Mouse (Mus musculus) forebrain, postnatal 0 days (tissue): ENCODE results near the gene Asb6. TPM values are rescaled to one million over a fixed set of nuclear protein-coding genes. Genes with fewer than 3 reads are reported as not detected.

Source experiments
- ATAC-seq: fragments of 200-750 bp; cut with Nextera tagmentation; 2 replicates; pipeline ENCODE4 v1.8.0; 2017; ENCODE audit warnings: mild to moderate bottlenecking, moderate library complexity
- DNase-seq: peaks from one replicate; pipeline ENCODE4 v3.0.0-alpha.2; 2015
- H3K27ac ChIP-seq: fragments of 300-500 bp; sonication (generic); 2 replicates; pipeline ENCODE4 v1.5.1; 2014; ENCODE audit warnings: low read depth, mild to moderate bottlenecking, antibody characterized with exemption, low read length, moderate library complexity, mixed read lengths
- H3K27me3 ChIP-seq: fragments of 300-500 bp; sonication (generic); 2 replicates; pipeline ENCODE4 v1.6.1; 2014; ENCODE audit warnings: mild to moderate bottlenecking, low read length, mixed read lengths; ENCODE audit not compliant: insufficient read depth
- H3K36me3 ChIP-seq: fragments of 300-500 bp; sonication (generic); 2 replicates; pipeline ENCODE4 v1.6.1; 2014; ENCODE audit warnings: mild to moderate bottlenecking, moderate library complexity; ENCODE audit not compliant: insufficient read depth
- H3K4me1 ChIP-seq: fragments of 300-500 bp; sonication (generic); 2 replicates; pipeline ENCODE4 v1.6.1; 2014; ENCODE audit warnings: antibody characterized with exemption; ENCODE audit not compliant: insufficient read depth
- H3K4me2 ChIP-seq: fragments of 300-500 bp; sonication (generic); 2 replicates; pipeline ENCODE4 v1.6.1; 2014; ENCODE audit warnings: low read depth, mild to moderate bottlenecking, moderate library complexity
- H3K4me3 ChIP-seq: fragments of 300-500 bp; sonication (generic); 2 replicates; pipeline ENCODE4 v1.5.1; 2014; ENCODE audit warnings: low read depth, low read length, mixed read lengths
- H3K9ac ChIP-seq: fragments of 300-500 bp; sonication (generic); 2 replicates; pipeline ENCODE4 v1.6.1; 2014; ENCODE audit warnings: mild to moderate bottlenecking
- H3K9me3 ChIP-seq: fragments of 300-500 bp; sonication (generic); 2 replicates; pipeline ENCODE4 v1.6.1; 2016; ENCODE audit warnings: low read length
- CTCF ChIP-seq: sonication (generic); IDR thresholded peaks from 2 replicates; pipeline ENCODE4 v1.5.1; 2016; ENCODE audit warnings: antibody characterized with exemption, control low read depth, low read depth
- WGBS: fragments of 180-500 bp; shearing (Covaris S2); extraction: QIAGEN DNeasy Blood & Tissue Kit; methylation state at CpG from one replicate; pipeline ENCODE4 v1.1.7; 2014; 5-methylcytosine and 5-hydroxymethylcytosine counted together
- polyA plus RNA-seq: library from polyadenylated mRNA; unstranded; fragments of >200 nt; fragmentation: Nextera tagmentation; extraction: Ambion mirVana; gene quantifications from 2 replicates; pipeline ENCODE4 v1.2.1, GENCODE M21; 2015
- total RNA-seq: library from RNA; depleted of rRNA; stranded (reverse); fragments of >200 nt; gene quantifications from 2 replicates; pipeline ENCODE4 v1.2.3, GENCODE M21; 2014

The Asb6 gene
- total and polyA plus RNA-seq, 2 experiments from 2014 or later, result 32.7 to 36.0 TPM

GRCm38 (mm10) chr2:30822460-30822859, 7.7 kb downstream of the Asb6 start:
- WGBS, result 93% methylated on average over 8 of the region's 8 CpGs

GRCm38 (mm10) chr2:30821073-30821472, 9.1 kb downstream of the Asb6 start:
- WGBS, result 93% methylated on average over 3 of the region's 3 CpGs
- no peak overlapping the region for H3K4me2 ChIP-seq
- no peak for DNase-seq
- H3K9ac ChIP-seq, result no peak overlapping the region
- H3K4me3 ChIP-seq, result no peak overlapping the region
- TF ChIP-seq CTCF, result peak; percentile 52
- H3K9me3 ChIP-seq, result no peaks in the 10 kb centered on the region
- ATAC-seq, result no peak
- H3K27me3 ChIP-seq, result no peaks in the 10 kb centered on the region
- no peak overlapping the region for H3K27ac ChIP-seq
- peaks cover 63% of the 10 kb centered on the region for H3K36me3 ChIP-seq
- no peaks in the 10 kb centered on the region for H3K4me1 ChIP-seq

More at GRCm38 (mm10) chr2:30822460-30822859, 7.7 kb downstream of the Asb6 start:
- no peak overlapping the region for H3K4me2 ChIP-seq
- no peak for DNase-seq
- 0 out of 2 replicates have a peak, but pooled peaks cover 6% of the 10 kb centered on the region for H3K4me1 ChIP-seq
- no peak overlapping the region for H3K9ac ChIP-seq
- no peaks in the 10 kb centered on the region for H3K9me3 ChIP-seq
- H3K36me3 ChIP-seq, result peaks cover 56% of the 10 kb centered on the region
- TF ChIP-seq CTCF, result no peak
- no peaks in the 10 kb centered on the region for H3K27me3 ChIP-seq
- no peak for ATAC-seq
- no peak overlapping the region for H3K4me3 ChIP-seq
- H3K27ac ChIP-seq, result no peak overlapping the region

GRCm38 (mm10) chr2:30819873-30820272, 10.3 kb downstream of the Asb6 start:
- Histone ChIP-seq H3K4me3 (no peak overlapping the region), H3K27me3 (no peaks in the 10 kb centered on the region), H3K9ac (no peak overlapping the region), H3K4me1 (no peaks in the 10 kb centered on the region), H3K27ac (no peak overlapping the region), H3K4me2 (no peak overlapping the region), H3K36me3 (peaks cover 70% of the 10 kb centered on the region), H3K9me3 (no peaks in the 10 kb centered on the region)
- no peak for DNase-seq
- no peak for ATAC-seq
- 88% methylated on average over 5 of the region's 5 CpGs for WGBS
- TF ChIP-seq CTCF, result no peak

GRCm38 (mm10) chr2:30816383-30816782, 13.8 kb downstream of the Asb6 start:
- Histone ChIP-seq H3K36me3 (peaks cover 52% of the 10 kb centered on the region), H3K27me3 (no peaks in the 10 kb centered on the region), H3K27ac (no peak overlapping the region), H3K9me3 (no peaks in the 10 kb centered on the region), H3K9ac (no peak overlapping the region), H3K4me1 (no peaks in the 10 kb centered on the region), H3K4me3 (no peak overlapping the region), H3K4me2 (no peak overlapping the region)
- no peak for DNase-seq
- 81% methylated on average over 1 of the region's 1 CpGs for WGBS
- no peak for TF ChIP-seq CTCF
- no peak for ATAC-seq

GRCm38 (mm10) chr2:30810573-30810972, 19.6 kb downstream of the Asb6 start:
- 90% methylated on average over 7 of the region's 7 CpGs for WGBS
- Histone ChIP-seq H3K4me3 (no peak overlapping the region), H3K27ac (no peak overlapping the region), H3K4me2 (no peak overlapping the region), H3K9ac (no peak overlapping the region), H3K9me3 (no peaks in the 10 kb centered on the region), H3K4me1 (peaks cover 3% of the 10 kb centered on the region), H3K27me3 (no peaks in the 10 kb centered on the region), H3K36me3 (peaks cover 21% of the 10 kb centered on the region)
- DNase-seq (no peak), ATAC-seq (no peak)
- TF ChIP-seq CTCF, result no peak

GRCm38 (mm10) chr2:30809503-30809902, 20.6 kb downstream of the Asb6 start:
- no peak for TF ChIP-seq CTCF
- no peaks in the 10 kb centered on the region for H3K27me3 ChIP-seq
- DNase-seq, result no peak
- peak overlapping the region; percentile 27 for H3K4me2 ChIP-seq
- no peaks in the 10 kb centered on the region for H3K9me3 ChIP-seq
- peaks cover 3% of the 10 kb centered on the region for H3K4me1 ChIP-seq
- ATAC-seq, result no peak
- peaks cover 10% of the 10 kb centered on the region for H3K36me3 ChIP-seq
- H3K4me3 ChIP-seq, result peak overlapping the region; percentile 17; the same call in 1 of the 2 replicates
- 0 out of 2 replicates have a peak overlapping the region, but pooled peaks have one; percentile 18 for H3K9ac ChIP-seq
- H3K27ac ChIP-seq, result no peak overlapping the region
- WGBS, result 76% methylated on average over 5 of the region's 5 CpGs

GRCm38 (mm10) chr2:30808296-30808655, 21.9 kb downstream of the Asb6 start:
- TF ChIP-seq CTCF, result no peak
- H3K4me2 ChIP-seq, result peak overlapping the region; percentile 91

More at GRCm38 (mm10) chr2:30808296-30808655, 21.9 kb downstream of the Asb6 start:
- DNase-seq (no peak), ATAC-seq (no peak)
- peaks cover 3% of the 10 kb centered on the region for H3K4me1 ChIP-seq
- H3K9me3 ChIP-seq, result no peaks in the 10 kb centered on the region
- H3K36me3 ChIP-seq, result peaks cover 2% of the 10 kb centered on the region; the same call in 1 of the 2 replicates
- WGBS, result 3% methylated on average over 10 of the region's 10 CpGs
- peak overlapping the region; percentile 94 for H3K9ac ChIP-seq
- H3K4me3 ChIP-seq, result peak overlapping the region; percentile 71
- H3K27ac ChIP-seq, result peak overlapping the region; percentile 85
- H3K27me3 ChIP-seq, result no peaks in the 10 kb centered on the region
